Mouse (Mus musculus) kidney, adult 2 months (tissue): ENCODE data around the gene Secisbp2l.

Source experiments
- CTCF ChIP-seq: fragments of 200-500 bp; conservative IDR thresholded peaks from 2 replicates; pipeline ENCODE4 v1.5.1; 2011; ENCODE audit warnings: low read depth, mild to moderate bottlenecking, control low read depth, low read length, moderate library complexity, mixed read lengths; ENCODE audit not compliant: insufficient read depth, insufficient read length
- POLR2A ChIP-seq: fragments of 200-500 bp; IDR thresholded peaks from one replicate; pipeline ENCODE4 v1.6.1; 2011; ENCODE audit warnings: low read depth, low read length, control low read depth

DNA sequence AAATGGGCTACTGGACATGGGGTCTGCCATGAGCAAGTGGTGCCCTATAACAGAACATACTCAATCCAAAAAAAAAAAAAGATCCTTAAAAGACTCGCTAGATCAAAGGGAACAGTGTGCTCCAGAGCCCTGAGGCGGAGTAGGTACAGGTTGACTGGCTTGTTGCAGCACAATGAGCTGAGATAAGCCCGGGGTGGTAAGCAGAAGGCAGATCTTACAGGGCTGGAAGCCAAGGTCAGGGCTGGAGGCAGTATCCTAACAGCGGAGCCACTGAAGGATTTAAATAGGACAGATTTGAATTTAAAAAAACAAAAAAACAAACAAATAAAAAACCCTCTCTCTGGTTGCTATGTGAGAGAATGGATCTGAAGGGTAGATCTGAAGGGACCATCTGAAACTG, 17.8 kb upstream of the Secisbp2l start:
- TF ChIP-seq CTCF (no peak), POLR2A (no peak)
